Mouse (Mus musculus) heart, adult 8-10 months (tissue): ENCODE measurements at regions not wholly inside any gene's neighbourhood (a gene's known extent, or its start where the extent isn't known, plus 50 kb on each side); places are given as distances from the start of the nearest gene placed in this dataset.

ENCODE experiments used
- DNase-seq: peaks from one replicate; pipeline ENCODE4 v3.0.0; 2022; ENCODE audit warnings: low spot score

DNA sequence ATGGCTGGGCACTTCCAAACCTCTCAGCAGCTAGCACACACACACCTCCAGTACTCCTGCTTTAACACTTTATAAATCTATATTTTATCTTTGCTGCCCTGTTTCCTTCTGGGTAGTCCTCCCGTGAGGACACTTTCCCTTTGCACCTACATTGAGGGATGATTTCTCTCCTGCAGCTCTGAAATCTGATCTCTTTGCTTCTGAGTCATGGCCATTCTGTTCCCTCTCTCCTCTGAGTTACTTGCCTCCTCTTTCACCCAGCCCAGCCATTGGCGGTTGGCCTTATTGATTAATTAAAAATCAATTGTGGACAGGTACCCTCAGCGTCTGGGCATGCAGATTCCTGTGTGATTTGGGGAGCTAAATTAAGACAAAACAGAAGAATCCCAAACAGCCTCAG, 58.0 kb upstream of the Cxcl12 start:
- DNase-seq = no peak

- no peak for DNase-seq
Measured at GRCm38 (mm10) chr6:117114859-117115258, 53.5 kb upstream of the Cxcl12 start.

- no peak for DNase-seq
Measured at GRCm38 (mm10) chr6:117118081-117118480, 50.3 kb upstream of the Cxcl12 start.
